Mouse (Mus musculus) yolk sac, embryonic 10.5 days (tissue): Measurements from ENCODE around the gene Gm3149.
A peak's percentile ranks its signal among the peaks of the same experiment; 100 is the strongest.
"Not testable (repeated sequence)": the region's sequence is repeated elsewhere in the genome, so short reads cannot be mapped to it uniquely, and the experiment has no call there.

Experiments
- DNase-seq: peaks from one replicate; pipeline ENCODE4 v3.0.0-alpha.2; 2017; ENCODE audit warnings: low spot score

Gene Gm3149

DNA sequence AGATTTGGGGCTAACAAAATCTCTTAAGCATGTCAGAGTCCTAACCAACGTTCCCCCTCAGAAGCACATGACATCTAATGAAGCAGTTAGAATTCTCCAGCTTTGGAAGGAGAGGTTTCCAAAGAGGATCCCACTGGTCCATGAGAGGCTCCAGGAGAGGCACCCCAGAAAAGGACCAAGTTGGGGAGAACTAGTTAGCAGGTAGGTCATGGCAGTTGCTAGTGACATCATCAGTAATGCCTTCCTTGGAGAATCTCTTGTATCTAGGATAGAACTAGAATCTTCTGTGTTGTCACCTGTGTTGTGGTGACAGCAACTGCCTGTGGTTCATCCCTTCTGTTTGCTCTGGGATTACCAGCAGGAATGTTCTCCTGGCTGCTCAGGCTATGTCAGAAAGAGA, at the start of gene Gm3149:
TSS of gene Gm3149 (plus strand) at position 301 of the 400 bp plus-strand sequence.
- not testable (repeated sequence) for DNase-seq

DNA sequence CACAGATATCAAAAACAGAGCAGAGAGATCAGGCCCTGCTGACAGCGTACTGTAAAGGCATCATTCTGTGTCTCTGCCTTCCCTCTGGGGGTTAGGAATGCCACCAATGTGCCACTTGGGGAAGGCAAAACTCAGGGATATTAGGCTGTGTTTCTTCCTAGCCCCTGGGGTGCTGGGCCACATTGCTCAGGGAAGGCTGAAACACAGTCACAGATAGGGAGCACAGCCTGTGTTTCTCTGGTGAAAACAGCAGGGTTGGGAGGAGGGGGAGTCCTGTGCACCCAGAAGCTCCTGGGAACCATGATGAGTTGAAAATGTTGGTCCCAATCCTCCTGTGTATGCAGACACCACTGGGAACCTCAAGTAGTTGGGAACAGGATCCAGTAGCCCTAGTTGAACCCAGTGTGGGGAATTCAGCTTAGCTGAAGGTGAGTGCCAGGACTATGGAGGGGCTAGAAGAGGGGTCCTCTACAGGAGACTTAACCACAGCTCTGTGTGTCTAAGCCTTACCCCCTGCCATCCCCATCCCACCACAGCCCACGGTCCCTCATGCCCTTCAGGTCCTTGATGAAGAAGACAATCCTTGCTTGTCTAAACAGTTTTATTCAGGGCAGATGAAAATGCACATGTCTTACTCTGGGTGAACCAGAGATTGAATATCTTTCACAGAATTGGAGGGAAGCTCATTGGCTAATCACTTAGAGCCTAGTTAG, 47.7 kb upstream of the Gm3149 start:
- DNase-seq = not testable (repeated sequence)

DNA sequence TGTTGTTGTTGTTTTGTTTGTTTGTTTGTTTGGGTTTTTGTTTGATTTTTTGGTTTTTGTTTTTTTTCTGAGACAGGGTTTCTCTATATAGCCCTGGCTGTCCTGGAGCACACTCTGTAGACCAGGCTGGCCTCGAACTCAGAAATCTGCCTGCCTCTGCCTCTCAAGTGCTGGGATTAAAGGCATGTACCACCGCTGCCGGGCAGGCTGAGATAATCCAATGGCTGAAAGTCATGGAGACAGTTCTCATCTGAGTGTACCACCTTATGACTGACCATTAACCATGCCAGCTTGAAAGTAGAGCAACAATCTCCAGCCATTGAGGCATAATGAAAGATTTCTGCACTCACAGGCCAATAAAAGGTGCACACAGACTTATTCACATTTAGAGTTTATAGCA, 37.3 kb upstream of the Gm3149 start:
- not testable (repeated sequence) for DNase-seq

DNA sequence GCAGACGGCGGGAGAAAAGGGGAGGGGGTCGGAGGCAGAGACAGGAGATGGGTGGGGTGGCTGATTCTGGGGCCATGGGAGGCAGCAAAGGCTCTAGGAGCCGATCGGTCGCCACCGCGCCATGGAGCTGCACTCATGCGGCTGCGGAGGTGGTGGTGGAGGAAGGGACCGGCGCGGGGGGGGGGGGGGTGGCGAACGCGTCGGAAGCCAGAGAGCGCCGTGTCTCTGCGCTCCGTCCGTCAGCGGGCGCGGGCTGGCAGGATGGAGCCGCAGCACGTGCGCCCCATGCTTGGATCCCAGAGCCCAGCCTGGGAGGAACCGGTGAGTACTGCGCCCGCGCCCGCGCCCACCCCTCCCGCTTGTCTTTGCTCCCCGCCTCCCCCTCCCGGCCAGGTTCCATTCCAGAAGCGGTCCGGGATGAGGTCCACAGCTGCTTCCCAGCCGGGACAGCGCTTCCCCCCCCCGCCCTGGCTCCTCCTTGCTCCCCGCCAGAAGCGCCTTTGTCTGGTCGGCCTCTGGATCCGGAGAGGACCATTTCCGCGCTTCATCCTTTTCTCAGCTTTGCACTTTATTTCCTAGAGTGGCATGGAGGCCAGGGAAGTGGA, 17.5 kb downstream of the Gm3149 start, which contains the start of gene 2610042L04Rik:
TSS of gene 2610042L04Rik (plus strand) at position 288 of the 605 bp plus-strand sequence.
- peak; percentile 1 for DNase-seq

DNA sequence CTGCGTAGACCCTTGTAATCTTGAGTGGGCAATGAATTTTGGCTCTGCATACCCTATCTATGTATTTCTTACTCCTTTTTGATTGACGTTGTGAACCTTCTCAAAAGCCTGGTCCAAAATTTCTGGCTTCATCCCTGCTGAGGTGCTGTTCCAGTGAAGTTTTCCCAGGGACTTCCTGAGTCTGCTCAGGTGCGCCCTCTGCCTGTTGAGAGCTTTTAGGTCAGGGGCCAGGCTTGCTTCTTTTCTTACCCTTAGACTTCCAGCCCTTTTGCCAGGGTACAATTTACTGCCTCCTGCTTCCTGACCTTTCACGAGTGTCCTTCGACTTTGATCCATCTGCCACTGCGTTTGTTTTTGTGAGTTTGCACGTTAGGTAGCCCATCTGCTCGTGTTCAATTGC, 18.4 kb downstream of the Gm3149 start:
- not testable (repeated sequence) for DNase-seq

DNA sequence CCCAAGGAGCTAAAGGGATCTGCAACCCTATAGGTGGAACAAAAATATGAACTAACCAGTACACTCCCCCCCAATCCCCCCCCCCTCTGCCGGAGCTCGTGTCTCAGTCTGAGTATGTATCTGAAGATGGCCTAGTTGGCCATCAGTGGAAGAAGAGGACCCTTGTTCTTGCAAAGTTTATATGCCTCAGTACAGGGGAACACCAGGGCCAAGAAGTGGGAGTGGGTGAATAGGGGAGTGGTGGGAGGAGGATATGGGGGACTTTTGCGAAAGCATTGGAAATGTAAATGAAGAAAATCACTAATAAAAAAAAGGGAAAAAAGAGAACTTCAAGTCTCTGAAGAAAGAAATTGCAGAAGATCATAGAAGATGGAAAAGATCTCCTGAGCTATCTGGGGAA, 51.9 kb downstream of the Gm3149 start:
- not testable (repeated sequence) for DNase-seq

DNA sequence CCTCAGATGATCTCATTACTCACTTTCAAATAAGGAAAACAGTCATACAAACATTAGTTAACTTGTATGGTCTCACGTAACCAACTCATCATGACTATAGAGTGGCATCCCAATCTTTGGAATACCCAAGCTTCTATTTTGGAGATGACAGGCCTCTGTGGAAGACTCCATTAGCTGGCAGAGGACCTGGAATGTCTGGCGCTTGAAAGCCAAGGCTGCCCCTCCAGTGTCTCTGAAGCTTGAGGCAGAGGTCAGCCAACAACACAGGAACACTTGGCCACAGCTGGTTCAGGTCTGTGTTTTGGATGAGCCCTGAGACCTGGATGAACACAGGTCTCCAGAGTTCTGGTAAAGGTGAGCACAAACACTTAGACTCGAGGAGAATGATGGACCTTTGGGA, 52.6 kb downstream of the Gm3149 start:
- DNase-seq = not testable (repeated sequence)
